Mouse (Mus musculus) central nervous system, embryonic 11.5 days (tissue): Measurements from ENCODE around the gene Ly6g6e. TPM values are rescaled to one million over a fixed set of nuclear protein-coding genes. Genes with fewer than 3 reads are reported as not detected.

Experiments used
- polyA plus RNA-seq: library from polyadenylated mRNA; depleted of rRNA; stranded (reverse); fragments of >200 nt; gene quantifications from 2 replicates; pipeline ENCODE4 v1.2.3, GENCODE M21; 2012; rRNA removed

Ly6g6e gene
- polyA plus RNA-seq, 1 experiment: 0.18 TPM

Other genes starting within 250 kb of the Ly6g6e start
- gene Stk19, start 240.0 kb upstream of the Ly6g6e start, polyA plus RNA-seq: 46.3 and 66.7 TPM in 2 replicates
- gene Dxo, start 239.9 kb upstream of the Ly6g6e start, polyA plus RNA-seq: 70.9 and 71.2 TPM in 2 replicates
- gene Skiv2l, start 226.7 kb upstream of the Ly6g6e start, polyA plus RNA-seq: 65.5 and 77.4 TPM in 2 replicates
- gene Nelfe, start 226.5 kb upstream of the Ly6g6e start, polyA plus RNA-seq: 94.0 and 142 TPM in 2 replicates
- gene Cfb, start 214.4 kb upstream of the Ly6g6e start, polyA plus RNA-seq: 1.9 and 6.9 TPM in 2 replicates
- gene Zbtb12, start 197.4 kb upstream of the Ly6g6e start, polyA plus RNA-seq: 73.5 and 98.0 TPM in 2 replicates
- gene Gm20547, start 194.9 kb upstream of the Ly6g6e start, polyA plus RNA-seq: not detected in 2 replicates
- 1.6 and 2.2 TPM in 2 replicates for gene C2, start 178.6 kb upstream of the Ly6g6e start, polyA plus RNA-seq
- 218 and 222 TPM in 2 replicates for gene Ehmt2, start 178.4 kb upstream of the Ly6g6e start, polyA plus RNA-seq
- gene Slc44a4, start 162.4 kb upstream of the Ly6g6e start, polyA plus RNA-seq: 0.08 and 0.11 TPM in 2 replicates
- gene Neu1, start 145.6 kb upstream of the Ly6g6e start, polyA plus RNA-seq: 14.5 and 15.9 TPM in 2 replicates
- 3.0 and 3.4 TPM in 2 replicates for gene Hspa1b, start 117.7 kb upstream of the Ly6g6e start, polyA plus RNA-seq
- not detected in 2 replicates for gene Gm20481, start 107.0 kb upstream of the Ly6g6e start, polyA plus RNA-seq
- 1.4 and 2.2 TPM in 2 replicates for gene Hspa1a, start 104.7 kb upstream of the Ly6g6e start, polyA plus RNA-seq
- 0.22 and 0.31 TPM in 2 replicates for gene Hspa1l, start 104.2 kb upstream of the Ly6g6e start, polyA plus RNA-seq
- gene Lsm2, start 95.0 kb upstream of the Ly6g6e start, polyA plus RNA-seq: 98.3 and 206 TPM in 2 replicates
- 127 and 135 TPM in 2 replicates for gene Vars, start 75.9 kb upstream of the Ly6g6e start, polyA plus RNA-seq
- 0.60 and 0.76 TPM in 2 replicates for gene Vwa7, start 60.3 kb upstream of the Ly6g6e start, polyA plus RNA-seq
- 6.4 and 8.8 TPM in 2 replicates for gene Sapcd1, start 48.9 kb upstream of the Ly6g6e start, polyA plus RNA-seq
- 6.7 and 11.0 TPM in 2 replicates for gene Msh5, start 30.2 kb upstream of the Ly6g6e start, polyA plus RNA-seq
- gene Clic1, start 26.9 kb upstream of the Ly6g6e start, polyA plus RNA-seq: 122 and 142 TPM in 2 replicates
- gene Ddah2, start 17.9 kb upstream of the Ly6g6e start, polyA plus RNA-seq: 392 and 957 TPM in 2 replicates
- gene Ly6g6c, start 11.5 kb upstream of the Ly6g6e start, polyA plus RNA-seq: 0.19 and 0.28 TPM in 2 replicates
- 0.67 and 0.88 TPM in 2 replicates for gene Mpig6b, start 10.7 kb upstream of the Ly6g6e start, polyA plus RNA-seq
- gene Ly6g6d, start 1.2 kb downstream of the Ly6g6e start, polyA plus RNA-seq: 2.5 and 3.0 TPM in 2 replicates
- 0.83 and 1.1 TPM in 2 replicates for gene Ly6g6f, start 8.7 kb downstream of the Ly6g6e start, polyA plus RNA-seq
- gene Abhd16a, start 12.4 kb downstream of the Ly6g6e start, polyA plus RNA-seq: 39.3 and 52.2 TPM in 2 replicates
- gene Ly6g5c, start 31.4 kb downstream of the Ly6g6e start, polyA plus RNA-seq: not detected in 2 replicates
- gene Ly6g5b, start 38.5 kb downstream of the Ly6g6e start, polyA plus RNA-seq: 1.1 and 2.1 TPM in 2 replicates
- 19.6 and 31.0 TPM in 2 replicates for gene Gpank1, start 44.6 kb downstream of the Ly6g6e start, polyA plus RNA-seq
- 156 and 178 TPM in 2 replicates for gene Csnk2b, start 45.2 kb downstream of the Ly6g6e start, polyA plus RNA-seq
- gene D17H6S53E, start 49.5 kb downstream of the Ly6g6e start, polyA plus RNA-seq: 5.3 and 13.0 TPM in 2 replicates
- gene Apom, start 55.1 kb downstream of the Ly6g6e start, polyA plus RNA-seq: 10.2 and 22.4 TPM in 2 replicates
- 201 and 247 TPM in 2 replicates for gene Bag6, start 58.3 kb downstream of the Ly6g6e start, polyA plus RNA-seq
- 320 and 416 TPM in 2 replicates for gene Prrc2a, start 88.0 kb downstream of the Ly6g6e start, polyA plus RNA-seq
- 3.3 and 4.8 TPM in 2 replicates for gene Aif1, start 99.2 kb downstream of the Ly6g6e start, polyA plus RNA-seq
- 7.8 and 12.4 TPM in 2 replicates for gene Lst1, start 111.5 kb downstream of the Ly6g6e start, polyA plus RNA-seq
- gene Ltb, start 117.5 kb downstream of the Ly6g6e start, polyA plus RNA-seq: 0.25 and 0.34 TPM in 2 replicates
- 0.07 and 0.09 TPM in 2 replicates for gene Tnf, start 125.1 kb downstream of the Ly6g6e start, polyA plus RNA-seq
- gene Lta, start 128.4 kb downstream of the Ly6g6e start, polyA plus RNA-seq: 0.04 and 0.07 TPM in 2 replicates
- gene Gm16181, start 143.9 kb downstream of the Ly6g6e start, polyA plus RNA-seq: not detected in 2 replicates
- 17.3 and 17.7 TPM in 2 replicates for gene Atp6v1g2, start 156.8 kb downstream of the Ly6g6e start, polyA plus RNA-seq
- 12.8 and 19.3 TPM in 2 replicates for gene Nfkbil1, start 158.9 kb downstream of the Ly6g6e start, polyA plus RNA-seq
- gene Ddx39b, start 164.8 kb downstream of the Ly6g6e start, polyA plus RNA-seq: 967 and 1,050 TPM in 2 replicates
- gene H2-D1, start 185.8 kb downstream of the Ly6g6e start, polyA plus RNA-seq: 19.9 and 27.4 TPM in 2 replicates
- gene H2-Q1, start 243.5 kb downstream of the Ly6g6e start, polyA plus RNA-seq: 0.04 and 0.06 TPM in 2 replicates